Mouse (Mus musculus) forebrain, embryonic 13.5 days (tissue): ENCODE results near the gene Pax4. TPM values are rescaled to one million over a fixed set of nuclear protein-coding genes. Genes with fewer than 3 reads are reported as not detected.

Source experiments
- ATAC-seq: fragments of 200-750 bp; cut with Nextera tagmentation; 2 replicates; pipeline ENCODE4 v1.8.0; 2017
- H3K27ac ChIP-seq: fragments of 300-500 bp; sonication (generic); 2 replicates; pipeline ENCODE4 v1.5.1; 2015; ENCODE audit warnings: inconsistent platforms, mild to moderate bottlenecking, moderate library complexity
- H3K27me3 ChIP-seq: fragments of 300-500 bp; sonication (generic); 2 replicates; pipeline ENCODE4 v1.6.1; 2015; ENCODE audit warnings: mild to moderate bottlenecking, inconsistent platforms
- H3K36me3 ChIP-seq: fragments of 300-500 bp; sonication (generic); 2 replicates; pipeline ENCODE4 v1.6.1; 2015; ENCODE audit warnings: mild to moderate bottlenecking, inconsistent platforms; ENCODE audit not compliant: poor library complexity, severe bottlenecking
- H3K4me1 ChIP-seq: fragments of 300-500 bp; sonication (generic); 2 replicates; pipeline ENCODE4 v1.6.1; 2015; ENCODE audit warnings: inconsistent platforms
- H3K4me2 ChIP-seq: fragments of 300-500 bp; sonication (generic); 2 replicates; pipeline ENCODE4 v1.6.1; 2015; ENCODE audit warnings: inconsistent platforms, mild to moderate bottlenecking, moderate library complexity
- H3K4me3 ChIP-seq: fragments of 300-500 bp; sonication (generic); 2 replicates; pipeline ENCODE4 v1.5.1; 2015; ENCODE audit warnings: mild to moderate bottlenecking, inconsistent platforms
- H3K9ac ChIP-seq: fragments of 300-500 bp; sonication (generic); 2 replicates; pipeline ENCODE4 v1.6.1; 2015; ENCODE audit warnings: mild to moderate bottlenecking, inconsistent platforms
- H3K9me3 ChIP-seq: fragments of 300-500 bp; sonication (generic); replicated peaks from 2 replicates; pipeline ENCODE4 v1.6.1; 2016; ENCODE audit warnings: inconsistent platforms
- WGBS: fragments of 180-500 bp; shearing (Covaris S2); methylation state at CpG from one replicate; pipeline ENCODE4 v1.1.7; 2015; 5-methylcytosine and 5-hydroxymethylcytosine counted together
- polyA plus RNA-seq: library from polyadenylated mRNA; unstranded; fragments of >200 nt; fragmentation: Nextera tagmentation; extraction: Ambion mirVana; gene quantifications from 2 replicates; pipeline ENCODE4 v1.2.1, GENCODE M21; 2015

Pax4 gene
- not detected in 2 replicates for polyA plus RNA-seq

GRCm38 (mm10) chr6:28449253-28449652, at the start of gene Pax4:
TSS of gene Pax4 (minus strand) at chr6:28449353.
- Histone ChIP-seq H3K4me1 (0 out of 2 replicates have a peak, but pooled peaks cover 7% of the 10 kb centered on the region), H3K4me3 (no peak within 1 kb of the TSS), H3K27me3 (peaks cover 37% of the 10 kb centered on the region), H3K9ac (no peak within 1 kb of the TSS), H3K4me2 (no peak within 1 kb of the TSS), H3K9me3 (no peaks in the 10 kb centered on the region), H3K27ac (no peak within 1 kb of the TSS), H3K36me3 (no peaks in the 10 kb centered on the region)
- WGBS: 78% methylated on average over 2 of the region's 2 CpGs
- ATAC-seq: no peak

- Histone ChIP-seq H3K27ac (no peak overlapping the region), H3K4me3 (no peak overlapping the region), H3K9ac (no peak overlapping the region), H3K4me1 (0 out of 2 replicates have a peak, but pooled peaks cover 6% of the 10 kb centered on the region), H3K4me2 (no peak overlapping the region), H3K9me3 (no peaks in the 10 kb centered on the region), H3K27me3 (no peaks in the 10 kb centered on the region), H3K36me3 (peaks cover 5% of the 10 kb centered on the region)
- ATAC-seq: no peak
- WGBS: 82% methylated on average over 5 of the region's 5 CpGs
Measured at GRCm38 (mm10) chr6:28497837-28498236, 48.7 kb upstream of the Pax4 start.

GRCm38 (mm10) chr6:28491198-28491597, 42.0 kb upstream of the Pax4 start:
- H3K4me3 ChIP-seq: no peak overlapping the region
- no peak overlapping the region for H3K4me2 ChIP-seq
- H3K36me3 ChIP-seq: peaks cover 17% of the 10 kb centered on the region
- H3K27ac ChIP-seq: no peak overlapping the region
- H3K4me1 ChIP-seq: no peaks in the 10 kb centered on the region
- no peaks in the 10 kb centered on the region for H3K27me3 ChIP-seq
- no peaks in the 10 kb centered on the region for H3K9me3 ChIP-seq
- ATAC-seq: no peak
- no peak overlapping the region for H3K9ac ChIP-seq

- no peak for ATAC-seq
- Histone ChIP-seq H3K27me3 (no peaks in the 10 kb centered on the region), H3K9me3 (no peaks in the 10 kb centered on the region), H3K4me3 (no peak overlapping the region), H3K4me1 (0 out of 2 replicates have a peak, but pooled peaks cover 4% of the 10 kb centered on the region), H3K27ac (no peak overlapping the region), H3K36me3 (peaks cover 17% of the 10 kb centered on the region), H3K9ac (no peak overlapping the region), H3K4me2 (no peak overlapping the region)
- 96% methylated on average over 5 of the region's 5 CpGs for WGBS
Measured at GRCm38 (mm10) chr6:28490612-28491011, 41.5 kb upstream of the Pax4 start.

GRCm38 (mm10) chr6:28488204-28488851, 39.2 kb upstream of the Pax4 start:
- WGBS: 85% methylated on average over 1 of the region's 1 CpGs
- Histone ChIP-seq H3K36me3 (peaks cover 17% of the 10 kb centered on the region), H3K9me3 (no peaks in the 10 kb centered on the region), H3K4me3 (no peak overlapping the region), H3K27ac (no peak overlapping the region), H3K9ac (no peak overlapping the region), H3K27me3 (no peaks in the 10 kb centered on the region), H3K4me1 (peaks cover 7% of the 10 kb centered on the region), H3K4me2 (no peak overlapping the region)
- ATAC-seq: peak; percentile 61; the same call in 1 of the 2 replicates

GRCm38 (mm10) chr6:28486905-28487304, 37.8 kb upstream of the Pax4 start:
- Histone ChIP-seq H3K4me2 (no peak overlapping the region), H3K36me3 (peaks cover 9% of the 10 kb centered on the region; the same call in 1 of the 2 replicates), H3K9me3 (no peaks in the 10 kb centered on the region), H3K4me1 (peaks cover 18% of the 10 kb centered on the region), H3K27me3 (no peaks in the 10 kb centered on the region), H3K9ac (no peak overlapping the region), H3K4me3 (no peak overlapping the region), H3K27ac (no peak overlapping the region)
- no peak for ATAC-seq
- 94% methylated on average over 7 of the region's 7 CpGs for WGBS

- WGBS: 85% methylated on average over 2 of the region's 2 CpGs
- H3K36me3 ChIP-seq: peaks cover 12% of the 10 kb centered on the region; the same call in 1 of the 2 replicates
- H3K27me3 ChIP-seq: no peaks in the 10 kb centered on the region
- H3K4me1 ChIP-seq: peaks cover 22% of the 10 kb centered on the region
- ATAC-seq: no peak
- no peaks in the 10 kb centered on the region for H3K9me3 ChIP-seq
- H3K4me2 ChIP-seq: no peak overlapping the region
- no peak overlapping the region for H3K27ac ChIP-seq
- H3K4me3 ChIP-seq: no peak overlapping the region
- no peak overlapping the region for H3K9ac ChIP-seq
Measured at GRCm38 (mm10) chr6:28486471-28486870, 37.3 kb upstream of the Pax4 start.

- no peak overlapping the region for H3K4me2 ChIP-seq
- no peak for ATAC-seq
- no peak overlapping the region for H3K4me3 ChIP-seq
- H3K27me3 ChIP-seq: no peaks in the 10 kb centered on the region
- H3K27ac ChIP-seq: no peak overlapping the region
- no peak overlapping the region for H3K9ac ChIP-seq
- H3K36me3 ChIP-seq: peaks cover 12% of the 10 kb centered on the region; the same call in 1 of the 2 replicates
- no peaks in the 10 kb centered on the region for H3K9me3 ChIP-seq
- 93% methylated on average over 2 of the region's 2 CpGs for WGBS
- peaks cover 27% of the 10 kb centered on the region for H3K4me1 ChIP-seq
Measured at GRCm38 (mm10) chr6:28486008-28486407, 36.9 kb upstream of the Pax4 start.

- no peak for ATAC-seq
- 88% methylated on average over 4 of the region's 4 CpGs for WGBS
- Histone ChIP-seq H3K9ac (no peak overlapping the region), H3K27ac (no peak overlapping the region), H3K4me1 (peaks cover 38% of the 10 kb centered on the region), H3K27me3 (no peaks in the 10 kb centered on the region), H3K9me3 (no peaks in the 10 kb centered on the region), H3K4me2 (no peak overlapping the region), H3K36me3 (0 out of 2 replicates have a peak, but pooled peaks cover 5% of the 10 kb centered on the region), H3K4me3 (no peak overlapping the region)
Measured at GRCm38 (mm10) chr6:28482711-28483315, 33.7 kb upstream of the Pax4 start.

GRCm38 (mm10) chr6:28480752-28481492, 31.8 kb upstream of the Pax4 start:
- no peak for ATAC-seq
- Histone ChIP-seq H3K9ac (peak overlapping the region; percentile 81), H3K4me1 (peaks cover 37% of the 10 kb centered on the region), H3K4me3 (peak overlapping the region; percentile 92), H3K4me2 (peak overlapping the region; percentile 94), H3K9me3 (no peaks in the 10 kb centered on the region), H3K27ac (0 out of 2 replicates have a peak overlapping the region, but pooled peaks have one; percentile 75), H3K36me3 (0 out of 2 replicates have a peak, but pooled peaks cover 5% of the 10 kb centered on the region), H3K27me3 (no peaks in the 10 kb centered on the region)
- 8% methylated on average over 21 of the region's 21 CpGs for WGBS

- H3K27me3 ChIP-seq: no peaks in the 10 kb centered on the region
- peaks cover 33% of the 10 kb centered on the region for H3K4me1 ChIP-seq
- peak overlapping the region; percentile 81 for H3K9ac ChIP-seq
- peak; percentile 98 for ATAC-seq
- H3K4me3 ChIP-seq: peak overlapping the region; percentile 92
- no peaks in the 10 kb centered on the region for H3K9me3 ChIP-seq
- H3K36me3 ChIP-seq: 0 out of 2 replicates have a peak, but pooled peaks cover 5% of the 10 kb centered on the region
- under 1% methylated on average over 68 of the region's 68 CpGs for WGBS
- peak overlapping the region; percentile 94 for H3K4me2 ChIP-seq
- H3K27ac ChIP-seq: peak overlapping the region; percentile 75
Measured at GRCm38 (mm10) chr6:28479865-28480751, 31.0 kb upstream of the Pax4 start.
